Mouse (Mus musculus): ENCODE results near the gene Nfil3. TPM values are rescaled to one million over a fixed set of nuclear protein-coding genes. Genes with fewer than 3 reads are reported as not detected.
A peak's percentile ranks its signal among the peaks of the same experiment; 100 is the strongest.

Nfil3 gene
- polyA plus RNA-seq, 1 experiment from 2014 or later = 40.5 TPM

DNA sequence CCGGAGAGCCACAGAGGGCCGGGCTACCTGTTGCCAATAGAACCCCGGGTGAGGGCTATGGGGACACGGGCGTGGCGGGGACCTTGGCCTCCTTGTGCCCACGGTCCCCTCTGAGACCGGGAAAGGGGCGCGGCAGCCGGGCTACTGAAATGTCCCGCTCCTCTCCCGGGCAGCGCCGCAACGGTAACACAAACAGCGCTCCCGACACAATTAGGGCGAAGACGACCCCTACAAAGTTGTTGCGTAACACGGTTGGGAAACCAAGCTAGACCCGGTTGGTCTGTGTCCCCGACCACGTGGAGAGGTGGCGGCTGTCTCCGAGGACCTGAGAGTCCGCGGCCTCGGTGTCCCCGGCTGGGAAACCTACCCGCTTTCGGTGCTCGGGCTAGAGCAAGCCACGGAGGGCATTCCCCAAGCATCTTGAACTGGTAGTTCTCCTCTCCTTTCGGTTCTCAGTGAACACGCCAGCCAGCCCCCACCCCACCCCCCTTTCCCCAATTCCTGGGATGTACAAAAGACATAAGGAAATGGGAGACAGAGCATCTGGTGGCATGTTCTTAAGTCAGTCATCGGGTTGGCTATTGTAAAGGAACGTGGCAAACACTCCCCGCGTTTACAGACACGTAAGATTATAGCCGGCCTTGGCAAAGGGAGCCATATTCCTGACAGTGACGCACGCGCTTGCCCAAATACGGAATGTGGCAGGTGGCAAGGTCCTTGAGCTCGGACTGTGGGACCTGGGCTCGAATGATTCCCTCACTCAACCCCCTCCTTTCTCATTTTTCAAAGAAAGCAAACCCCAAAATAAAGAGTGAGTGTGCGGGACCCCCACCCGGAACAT, 788 bp upstream of the Nfil3 start:
- Histone ChIP-seq H3K36me3 (no peaks in the 10 kb centered on the region), H3K4me3 (peak overlapping the region; percentile 93), H3K9me3 (replicated peaks) (no peaks in the 10 kb centered on the region), H3K4me1 (replicated peaks) (peaks cover 32% of the 10 kb centered on the region), H3K27me3 (no peaks in the 10 kb centered on the region), H3K27ac (peak overlapping the region; percentile 87), H3K9ac (peak overlapping the region; percentile 75), H3K4me2 (peak overlapping the region; percentile 86)
- 2% methylated on average over 51 of the region's 51 CpGs for WGBS
- ATAC-seq (replicated peaks; ENCODE audit: insufficient number of reproducible peaks, insufficient read depth, low FRiP score, low read depth) = no peak

DNA sequence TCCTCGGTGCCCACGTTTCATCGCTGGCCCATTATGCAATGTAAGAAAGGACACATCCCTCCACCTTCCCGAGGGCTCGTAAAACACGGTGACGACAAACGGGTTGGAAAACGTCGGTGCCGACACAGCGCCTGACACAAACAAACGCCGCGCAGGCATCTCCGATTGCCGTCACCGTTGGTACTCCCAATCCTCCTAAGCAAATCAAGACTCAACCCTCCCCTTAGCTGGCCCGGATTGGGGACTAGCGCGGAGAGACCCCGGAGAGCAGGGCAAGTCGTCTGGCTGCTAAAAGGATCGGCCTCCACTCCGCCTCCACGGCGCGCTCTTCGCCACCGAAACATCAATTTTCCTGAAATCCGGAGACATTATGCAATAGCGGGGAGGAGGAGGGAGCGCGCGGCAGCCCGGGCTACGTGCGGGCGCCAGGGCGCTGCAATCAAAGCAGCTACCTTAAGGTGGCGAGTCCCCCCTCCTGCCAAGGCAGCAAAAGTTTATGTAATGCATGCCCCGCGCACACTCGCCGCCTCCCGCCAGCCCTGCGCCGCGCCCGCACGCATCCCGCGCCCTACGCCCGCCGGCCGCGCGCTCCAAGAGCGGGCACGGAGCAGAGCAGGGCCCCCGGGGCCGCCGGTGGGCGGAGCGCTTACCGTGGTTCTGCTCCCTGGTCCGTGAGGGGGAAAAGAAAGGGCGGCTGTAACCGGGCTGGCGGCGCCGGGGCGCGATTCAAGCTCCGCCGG, 492 bp downstream of the Nfil3 start:
- peak overlapping the region; percentile 86 for H3K4me2 ChIP-seq
- under 1% methylated on average over 74 of the region's 77 CpGs for WGBS
- peak; percentile 63 for ATAC-seq (replicated peaks; ENCODE audit: insufficient number of reproducible peaks, insufficient read depth, low FRiP score, low read depth)

DNA sequence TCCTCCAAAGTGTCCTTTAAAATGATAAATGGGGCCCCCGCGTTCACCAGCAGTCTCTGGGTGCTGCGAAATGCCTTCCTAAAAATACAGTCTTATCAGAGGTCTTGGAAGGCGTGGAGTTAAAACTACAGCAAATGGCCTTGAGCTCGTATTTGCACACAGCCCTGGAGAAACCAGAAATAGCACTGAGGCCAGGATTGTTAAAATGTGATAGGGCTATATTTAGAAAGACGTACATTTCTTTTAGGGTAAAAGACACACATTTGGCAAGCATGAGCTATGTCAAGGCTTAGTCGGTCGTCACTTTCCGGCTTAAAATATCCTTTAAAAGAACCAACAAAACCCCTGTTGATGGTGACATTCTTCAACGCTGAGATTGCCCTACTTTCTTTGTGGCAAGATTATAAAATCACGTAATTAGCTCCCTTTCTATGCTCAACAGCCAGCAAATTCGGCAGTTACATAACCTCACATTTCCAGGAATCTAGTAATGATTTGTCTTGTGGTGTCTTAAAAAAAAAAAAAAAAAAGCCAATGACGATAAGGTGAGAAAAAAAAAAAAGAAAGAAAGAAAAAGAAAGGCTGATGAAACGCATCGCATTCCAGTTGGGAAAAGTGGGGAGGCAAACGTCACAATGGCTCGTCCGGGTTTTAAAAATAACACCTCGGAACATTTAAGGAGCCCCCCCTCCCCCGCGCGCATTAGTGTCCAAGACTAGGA, 1.4 kb downstream of the Nfil3 start:
- ATAC-seq (replicated peaks; ENCODE audit: insufficient number of reproducible peaks, insufficient read depth, low FRiP score, low read depth) = no peak
- peak overlapping the region; percentile 89 for H3K9ac ChIP-seq
- under 1% methylated on average over 22 of the region's 22 CpGs for WGBS
- no peaks in the 10 kb centered on the region for H3K9me3 ChIP-seq (replicated peaks)
- H3K36me3 ChIP-seq = no peaks in the 10 kb centered on the region
- peaks cover 49% of the 10 kb centered on the region for H3K4me1 ChIP-seq (replicated peaks)
- H3K27ac ChIP-seq = peak overlapping the region; percentile 97
- H3K27me3 ChIP-seq = no peaks in the 10 kb centered on the region
- peak overlapping the region; percentile 86 for H3K4me2 ChIP-seq
- H3K4me3 ChIP-seq = peak overlapping the region; percentile 93

More for the DNA sequence above, 492 bp downstream of the Nfil3 start:
- no peaks in the 10 kb centered on the region for H3K36me3 ChIP-seq
- no peaks in the 10 kb centered on the region for H3K27me3 ChIP-seq
- peak overlapping the region; percentile 97 for H3K27ac ChIP-seq
- H3K4me1 ChIP-seq (replicated peaks) = peaks cover 40% of the 10 kb centered on the region
- H3K9ac ChIP-seq = peak overlapping the region; percentile 89
- H3K9me3 ChIP-seq (replicated peaks) = no peaks in the 10 kb centered on the region
- H3K4me3 ChIP-seq = peak overlapping the region; percentile 93

DNA sequence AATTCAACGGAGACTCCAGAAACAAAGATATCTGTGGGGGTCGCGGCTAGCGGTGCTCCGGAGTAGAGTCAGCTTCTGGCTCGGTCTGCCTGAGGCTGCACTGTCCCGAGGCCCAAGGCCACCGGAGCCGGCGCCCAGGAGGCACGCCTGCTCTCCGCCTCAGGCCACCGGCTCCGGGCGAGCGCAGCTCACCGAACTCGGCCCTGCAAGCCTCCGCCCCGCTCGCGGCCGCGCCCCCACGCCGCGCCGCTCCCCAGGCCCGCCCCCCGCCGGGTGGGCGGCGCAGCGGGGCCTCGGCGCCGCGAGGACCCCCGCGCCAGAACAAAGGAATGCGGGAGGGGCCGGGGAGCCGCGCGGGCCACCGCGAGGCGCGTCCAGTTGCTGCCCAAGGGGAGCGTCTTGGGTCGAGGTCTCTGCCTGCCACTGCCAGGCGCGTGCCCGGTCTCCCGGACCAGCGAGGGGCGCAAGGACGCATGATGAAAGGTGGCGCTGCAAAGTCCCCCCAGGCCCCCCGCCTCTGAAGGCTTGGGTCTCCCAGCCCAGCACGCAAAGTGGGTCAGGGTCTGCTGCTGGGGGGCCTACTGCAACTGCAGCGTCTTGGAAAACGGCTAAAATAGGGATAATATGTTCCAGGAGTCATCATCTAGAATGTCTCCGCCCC, 2.4 kb downstream of the Nfil3 start:
- peak overlapping the region; percentile 86 for H3K4me2 ChIP-seq
- no peaks in the 10 kb centered on the region for H3K36me3 ChIP-seq
- H3K4me1 ChIP-seq (replicated peaks) = peaks cover 58% of the 10 kb centered on the region
- no peaks in the 10 kb centered on the region for H3K27me3 ChIP-seq
- WGBS = under 1% methylated on average over 55 of the region's 64 CpGs
- peak overlapping the region; percentile 93 for H3K4me3 ChIP-seq
- H3K9ac ChIP-seq = peak overlapping the region; percentile 78
- ATAC-seq (replicated peaks; ENCODE audit: insufficient number of reproducible peaks, insufficient read depth, low FRiP score, low read depth) = peak; percentile 30; the same call in 1 of the 2 replicates
- no peaks in the 10 kb centered on the region for H3K9me3 ChIP-seq (replicated peaks)
- H3K27ac ChIP-seq = peak overlapping the region; percentile 98

DNA sequence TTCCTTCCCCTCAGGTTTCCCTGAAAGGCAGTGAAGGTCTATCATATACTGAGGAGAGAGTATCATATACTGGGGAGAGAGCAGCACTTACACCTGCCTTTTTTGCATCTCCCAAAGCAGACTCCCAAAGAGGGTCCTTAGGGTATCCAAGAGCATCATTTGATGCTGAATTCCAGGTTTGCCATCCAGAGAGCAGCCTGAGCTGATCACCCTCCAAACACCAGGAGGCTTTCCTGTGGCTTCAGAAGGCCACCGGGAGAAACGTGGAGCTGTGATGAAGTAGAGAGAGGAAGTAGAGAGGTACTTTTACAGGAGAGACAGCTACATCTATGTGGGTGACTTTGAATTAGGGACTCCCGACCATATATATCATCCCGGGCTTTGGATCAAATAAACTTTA, 3.1 kb downstream of the Nfil3 start:
- Histone ChIP-seq H3K9me3 (replicated peaks) (no peaks in the 10 kb centered on the region), H3K27me3 (no peaks in the 10 kb centered on the region), H3K36me3 (no peaks in the 10 kb centered on the region), H3K27ac (peak overlapping the region; percentile 98), H3K4me2 (peak overlapping the region; percentile 86), H3K4me1 (replicated peaks) (peaks cover 64% of the 10 kb centered on the region), H3K9ac (peak overlapping the region; percentile 78; the same call in 1 of the 2 replicates), H3K4me3 (peak overlapping the region; percentile 93)
- WGBS = 23% methylated on average over 4 of the region's 4 CpGs
- ATAC-seq (replicated peaks; ENCODE audit: insufficient number of reproducible peaks, insufficient read depth, low FRiP score, low read depth) = no peak

DNA sequence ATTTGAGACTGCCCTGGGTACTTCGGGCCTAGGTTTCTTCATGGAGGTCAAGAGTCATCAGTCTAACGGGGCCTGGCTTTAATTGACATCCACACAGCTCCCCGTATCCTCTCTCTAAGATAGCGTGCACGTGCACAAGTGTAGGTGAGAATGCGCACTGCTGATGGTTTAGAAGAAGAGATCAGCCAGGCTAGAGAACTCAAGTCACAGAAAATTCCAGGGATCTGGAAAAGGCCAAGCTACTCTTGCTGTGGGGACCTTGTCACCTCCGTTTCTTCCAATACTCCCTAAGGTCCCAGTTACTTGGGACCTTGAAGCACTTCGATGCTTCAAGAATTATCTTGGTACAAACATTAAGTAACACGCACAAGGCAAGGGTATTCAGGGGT, 3.7 kb downstream of the Nfil3 start:
- H3K9me3 ChIP-seq (replicated peaks) = no peaks in the 10 kb centered on the region
- peak overlapping the region; percentile 86 for H3K4me2 ChIP-seq
- H3K27ac ChIP-seq = peak overlapping the region; percentile 98
- H3K27me3 ChIP-seq = no peaks in the 10 kb centered on the region
- H3K9ac ChIP-seq = peak overlapping the region; percentile 78; the same call in 1 of the 2 replicates
- 0 out of 2 replicates have a peak overlapping the region, but pooled peaks have one; percentile 24 for H3K4me3 ChIP-seq
- ATAC-seq (replicated peaks; ENCODE audit: insufficient number of reproducible peaks, insufficient read depth, low FRiP score, low read depth) = no peak
- peaks cover 63% of the 10 kb centered on the region for H3K4me1 ChIP-seq (replicated peaks)
- H3K36me3 ChIP-seq = no peaks in the 10 kb centered on the region
- WGBS = 56% methylated on average over 9 of the region's 9 CpGs

DNA sequence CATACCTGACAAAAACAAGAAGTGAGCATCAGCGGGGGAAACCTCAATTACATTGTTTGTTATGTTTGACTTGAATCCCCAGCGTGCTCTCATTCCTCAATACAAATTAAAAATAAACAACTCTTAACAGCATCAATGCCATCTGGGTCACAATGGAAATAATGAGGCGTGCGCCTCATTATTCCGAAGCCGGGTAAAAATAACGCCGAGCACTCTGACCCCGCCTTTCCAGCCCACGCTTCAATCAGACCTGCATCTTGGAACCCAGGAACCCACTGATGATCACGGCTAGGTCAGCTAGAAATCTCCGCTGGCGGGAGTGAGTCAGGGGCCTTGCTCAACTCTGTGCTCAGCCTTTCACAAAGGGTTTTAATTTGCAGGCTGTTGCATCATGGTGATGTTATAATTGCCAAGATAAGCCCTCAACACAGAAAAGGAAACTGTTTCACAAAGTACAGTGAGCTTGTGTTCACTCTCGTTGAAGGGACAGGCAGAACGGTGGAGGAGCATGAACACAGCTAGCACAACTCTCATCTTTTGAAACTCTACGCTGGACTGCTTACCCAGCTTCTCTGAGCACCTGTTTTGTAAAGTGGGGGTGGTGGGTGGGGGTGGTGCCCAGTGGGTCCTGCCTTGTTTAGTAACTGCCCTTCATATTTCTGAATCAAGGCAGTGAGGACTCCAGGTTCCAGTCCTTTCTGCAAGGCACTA, 4.2 kb downstream of the Nfil3 start:
- no peak for ATAC-seq (replicated peaks; ENCODE audit: insufficient number of reproducible peaks, insufficient read depth, low FRiP score, low read depth)
- H3K4me3 ChIP-seq = peak overlapping the region; percentile 24
- no peaks in the 10 kb centered on the region for H3K36me3 ChIP-seq
- peak overlapping the region; percentile 86 for H3K4me2 ChIP-seq
- 31% methylated on average over 16 of the region's 16 CpGs for WGBS
- H3K9me3 ChIP-seq (replicated peaks) = no peaks in the 10 kb centered on the region
- peak overlapping the region; percentile 78; the same call in 1 of the 2 replicates for H3K9ac ChIP-seq
- peaks cover 60% of the 10 kb centered on the region for H3K4me1 ChIP-seq (replicated peaks)
- no peaks in the 10 kb centered on the region for H3K27me3 ChIP-seq
- peak overlapping the region; percentile 98 for H3K27ac ChIP-seq

DNA sequence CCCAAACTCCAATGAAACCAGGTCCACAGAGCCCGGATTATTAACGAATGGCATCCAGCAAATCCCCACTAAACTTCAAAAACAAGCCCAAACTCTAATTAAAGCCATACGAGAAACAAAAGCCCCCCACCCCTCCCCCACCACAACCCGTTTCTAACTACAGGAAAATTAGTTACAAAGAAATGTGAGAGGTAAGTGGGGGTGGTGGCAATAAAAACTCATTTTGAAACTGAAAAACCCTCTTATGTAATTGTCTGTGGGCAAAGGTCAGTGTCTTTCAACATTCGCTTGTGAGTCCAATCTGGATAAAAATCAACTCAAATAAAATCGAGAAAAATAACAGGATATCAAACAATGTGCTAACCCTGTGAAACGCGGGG, 4.8 kb downstream of the Nfil3 start:
- peak overlapping the region; percentile 98 for H3K27ac ChIP-seq
- no peak for ATAC-seq (replicated peaks; ENCODE audit: insufficient number of reproducible peaks, insufficient read depth, low FRiP score, low read depth)

DNA sequence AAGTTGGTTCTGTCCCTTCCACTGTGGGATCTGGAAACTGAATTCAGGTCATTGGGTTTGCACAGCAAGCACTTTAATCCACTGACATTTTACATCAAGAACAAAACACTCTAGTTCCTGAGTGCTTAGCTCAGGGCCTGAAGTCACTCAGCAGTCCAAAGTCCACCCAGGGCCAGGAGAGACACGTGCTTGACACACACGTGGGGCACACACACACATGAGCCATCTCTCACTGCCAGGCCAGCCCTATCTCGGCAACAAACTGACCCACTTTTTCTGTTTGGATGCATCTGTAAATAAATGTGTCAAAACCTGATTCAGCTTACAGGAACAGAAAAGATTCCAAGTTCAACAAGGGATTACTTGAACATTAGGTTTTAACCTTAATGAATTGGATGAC, 6.2 kb downstream of the Nfil3 start:
- 36% methylated on average over 3 of the region's 3 CpGs for WGBS
- H3K4me1 ChIP-seq (replicated peaks) = peaks cover 74% of the 10 kb centered on the region
- ATAC-seq (replicated peaks; ENCODE audit: insufficient number of reproducible peaks, insufficient read depth, low FRiP score, low read depth) = no peak

More for the DNA sequence above, 4.8 kb downstream of the Nfil3 start:
- Histone ChIP-seq H3K4me3 (peak overlapping the region; percentile 24; the same call in 1 of the 2 replicates), H3K4me1 (replicated peaks) (peaks cover 64% of the 10 kb centered on the region), H3K36me3 (no peaks in the 10 kb centered on the region), H3K27me3 (no peaks in the 10 kb centered on the region), H3K9me3 (replicated peaks) (no peaks in the 10 kb centered on the region), H3K4me2 (peak overlapping the region; percentile 86), H3K9ac (no peak overlapping the region; the same call in 1 of the 2 replicates)
- 48% methylated on average over 8 of the region's 8 CpGs for WGBS

DNA sequence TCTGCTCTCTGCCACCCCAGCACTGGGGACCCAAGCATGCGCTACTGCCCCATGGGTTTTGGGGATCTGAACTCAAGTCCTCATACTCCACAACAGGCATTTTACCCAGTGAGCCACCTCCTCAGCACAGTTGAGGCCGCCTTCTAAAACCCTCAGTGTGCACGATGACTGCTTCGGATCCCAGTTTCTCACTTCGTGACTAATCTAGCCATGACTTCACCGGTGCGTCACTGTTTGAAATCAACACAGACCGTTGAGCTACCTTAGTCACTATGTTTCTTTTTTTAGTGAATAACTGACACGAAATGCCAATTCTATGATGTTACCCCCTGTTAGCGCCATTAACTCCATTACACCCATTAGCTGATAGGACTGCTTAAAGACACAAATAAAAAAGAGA, 7.4 kb downstream of the Nfil3 start:
- no peak overlapping the region for H3K4me3 ChIP-seq
- H3K4me1 ChIP-seq (replicated peaks) = peaks cover 71% of the 10 kb centered on the region
- H3K36me3 ChIP-seq = peaks cover 5% of the 10 kb centered on the region
- no peaks in the 10 kb centered on the region for H3K27me3 ChIP-seq
- H3K4me2 ChIP-seq = no peak overlapping the region
- no peak overlapping the region for H3K9ac ChIP-seq
- H3K27ac ChIP-seq = no peak overlapping the region
- 69% methylated on average over 10 of the region's 10 CpGs for WGBS
- no peak for ATAC-seq (replicated peaks; ENCODE audit: insufficient number of reproducible peaks, insufficient read depth, low FRiP score, low read depth)
- H3K9me3 ChIP-seq (replicated peaks) = no peaks in the 10 kb centered on the region

More for the DNA sequence above, 6.2 kb downstream of the Nfil3 start:
- 0 out of 2 replicates have a peak overlapping the region, but pooled peaks have one; percentile 3 for H3K27ac ChIP-seq
- H3K27me3 ChIP-seq = no peaks in the 10 kb centered on the region
- H3K4me3 ChIP-seq = no peak overlapping the region
- H3K36me3 ChIP-seq = no peaks in the 10 kb centered on the region
- no peaks in the 10 kb centered on the region for H3K9me3 ChIP-seq (replicated peaks)
- no peak overlapping the region for H3K9ac ChIP-seq
- H3K4me2 ChIP-seq = no peak overlapping the region
